Mouse (Mus musculus): ENCODE measurements at regions not wholly inside any gene's neighbourhood (a gene's known extent, or its start where the extent isn't known, plus 50 kb on each side); places are given as distances from the start of the nearest gene placed in this dataset.

DNA sequence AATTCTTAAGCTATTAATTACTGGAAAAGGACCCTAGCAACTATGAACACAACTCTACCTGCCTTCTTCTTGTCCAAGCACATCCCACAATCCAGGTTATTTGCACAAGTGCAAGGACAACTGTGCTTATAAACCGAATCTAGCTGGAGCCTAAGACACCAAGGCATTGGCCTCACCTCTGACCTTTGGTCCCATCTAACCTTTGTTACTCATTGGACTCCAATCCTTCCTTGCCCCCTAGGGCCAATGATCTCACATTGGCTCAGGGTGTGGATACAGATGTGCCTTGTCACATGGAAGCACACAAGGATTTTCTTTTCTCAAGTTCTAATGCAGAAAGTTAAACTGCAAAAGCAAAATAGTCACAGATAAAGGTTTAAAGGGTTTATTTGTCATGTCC lies 444.6 kb upstream of the Ubash3b start:
- WGBS, result 78% methylated on average over 1 of the region's 1 CpGs
- Histone ChIP-seq H3K36me3 (no peaks in the 10 kb centered on the region), H3K9me3 (replicated peaks) (no peaks in the 10 kb centered on the region), H3K9ac (no peak overlapping the region), H3K4me3 (no peak overlapping the region), H3K27ac (ENCODE audit: poor library complexity, severe bottlenecking) (no peak overlapping the region), H3K4me2 (no peak overlapping the region), H3K4me1 (replicated peaks) (peaks cover 12% of the 10 kb centered on the region), H3K27me3 (replicated peaks) (no peaks in the 10 kb centered on the region)
- ATAC-seq (ENCODE audit: insufficient number of reproducible peaks, low FRiP score), result no peak

DNA sequence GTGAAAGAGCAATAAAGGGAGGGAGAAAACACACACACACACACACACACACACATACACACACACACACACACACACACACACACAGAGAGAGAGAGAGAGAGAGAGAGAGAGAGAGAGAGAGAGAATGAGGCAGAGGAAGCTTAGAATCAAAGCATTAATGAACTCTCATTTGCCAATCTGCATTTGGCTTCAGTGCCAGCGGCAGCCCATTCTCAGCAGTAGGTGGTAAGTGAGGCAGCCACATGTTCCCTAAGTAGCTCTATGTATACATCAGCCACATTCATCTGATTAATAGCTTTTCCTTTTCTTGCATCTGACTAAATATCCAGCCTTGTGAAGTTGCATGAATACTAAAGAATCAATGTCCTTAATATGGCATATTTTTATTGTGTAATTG lies 443.4 kb upstream of the Ubash3b start:
- 76% methylated on average over 1 of the region's 1 CpGs for WGBS
- Histone ChIP-seq H3K27me3 (replicated peaks) (no peaks in the 10 kb centered on the region), H3K4me1 (replicated peaks) (peaks cover 14% of the 10 kb centered on the region), H3K4me2 (no peak overlapping the region), H3K9me3 (replicated peaks) (no peaks in the 10 kb centered on the region), H3K36me3 (no peaks in the 10 kb centered on the region), H3K4me3 (no peak overlapping the region), H3K27ac (ENCODE audit: poor library complexity, severe bottlenecking) (no peak overlapping the region), H3K9ac (no peak overlapping the region)
- no peak for ATAC-seq (ENCODE audit: insufficient number of reproducible peaks, low FRiP score)

DNA sequence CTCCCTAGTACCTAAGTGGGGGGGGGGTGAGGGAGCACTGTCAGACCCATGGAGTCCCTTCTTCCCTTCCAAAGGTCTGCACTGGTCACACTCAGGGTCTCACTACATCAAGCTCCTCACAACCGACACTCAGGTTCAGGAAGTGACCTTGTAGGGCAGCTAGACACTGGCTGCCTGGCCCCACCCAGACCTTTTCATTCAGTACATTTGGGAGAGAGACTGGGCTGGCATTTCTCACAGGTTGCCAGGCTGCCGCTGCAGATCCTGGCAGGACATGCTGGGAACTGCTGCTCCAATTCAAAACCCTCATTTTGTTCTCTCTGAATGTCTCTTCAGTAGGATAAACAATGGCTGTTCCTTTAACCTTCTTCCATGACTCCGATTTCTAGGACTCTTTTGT lies 439.3 kb upstream of the Ubash3b start:
- Histone ChIP-seq H3K27ac (ENCODE audit: poor library complexity, severe bottlenecking) (no peak overlapping the region), H3K4me2 (no peak overlapping the region), H3K9me3 (replicated peaks) (no peaks in the 10 kb centered on the region), H3K27me3 (replicated peaks) (no peaks in the 10 kb centered on the region), H3K4me3 (no peak overlapping the region), H3K36me3 (no peaks in the 10 kb centered on the region), H3K4me1 (replicated peaks) (peaks cover 28% of the 10 kb centered on the region), H3K9ac (no peak overlapping the region)
- ATAC-seq (ENCODE audit: insufficient number of reproducible peaks, low FRiP score), result no peak
- 37% methylated on average over 3 of the region's 3 CpGs for WGBS

DNA sequence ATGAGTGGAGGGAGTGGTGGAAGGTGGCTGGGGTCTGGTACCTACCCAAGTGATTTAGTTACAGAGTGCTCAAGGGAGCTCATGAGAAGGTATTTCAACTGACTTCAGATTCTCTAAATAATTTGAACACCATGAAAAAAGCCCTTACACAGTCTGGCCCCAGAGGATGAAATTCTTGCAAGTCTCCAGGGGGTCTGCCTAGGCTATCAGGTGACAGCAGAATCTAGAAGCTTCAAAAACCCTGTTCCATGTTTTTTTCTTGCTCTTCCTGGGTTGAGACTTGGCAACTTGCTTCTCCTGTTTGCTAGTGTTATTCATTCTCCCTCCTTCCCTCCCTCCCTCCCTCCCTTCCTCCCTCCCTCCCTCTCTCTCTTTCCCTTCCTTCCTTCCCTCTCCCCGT lies 438.4 kb upstream of the Ubash3b start:
- Histone ChIP-seq H3K9ac (no peak overlapping the region), H3K9me3 (replicated peaks) (no peaks in the 10 kb centered on the region), H3K27me3 (replicated peaks) (no peaks in the 10 kb centered on the region), H3K27ac (ENCODE audit: poor library complexity, severe bottlenecking) (no peak overlapping the region), H3K4me2 (no peak overlapping the region), H3K4me1 (replicated peaks) (peaks cover 32% of the 10 kb centered on the region), H3K36me3 (no peaks in the 10 kb centered on the region), H3K4me3 (no peak overlapping the region)
- ATAC-seq (ENCODE audit: insufficient number of reproducible peaks, low FRiP score), result no peak
- WGBS, result 31% methylated on average over 1 of the region's 1 CpGs

DNA sequence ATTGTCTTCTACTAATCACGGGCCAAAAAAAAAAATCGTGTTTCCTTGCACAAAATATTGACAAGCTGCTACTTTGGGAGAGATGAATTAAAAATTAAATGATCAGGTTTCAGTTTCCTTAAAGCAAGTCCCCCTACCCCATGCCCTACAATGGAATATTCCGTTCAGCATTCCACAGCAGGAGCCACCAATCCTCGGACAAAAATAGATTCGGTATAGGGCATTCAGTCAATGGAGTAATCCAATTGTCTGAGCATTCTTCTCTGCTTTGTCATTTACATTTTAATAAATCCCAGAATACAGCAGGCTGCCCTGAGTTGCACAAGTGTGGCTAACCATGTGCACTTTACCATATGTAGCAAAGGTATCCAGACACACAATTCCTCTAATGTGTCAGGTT lies 434.3 kb upstream of the Ubash3b start:
- Histone ChIP-seq H3K4me1 (replicated peaks) (peaks cover 30% of the 10 kb centered on the region), H3K9ac (no peak overlapping the region), H3K27me3 (replicated peaks) (no peaks in the 10 kb centered on the region), H3K4me2 (no peak overlapping the region), H3K27ac (ENCODE audit: poor library complexity, severe bottlenecking) (peak overlapping the region; percentile 57; the same call in 1 of the 2 replicates), H3K9me3 (replicated peaks) (no peaks in the 10 kb centered on the region), H3K36me3 (peaks cover 19% of the 10 kb centered on the region), H3K4me3 (no peak overlapping the region)
- no peak; the same call in 1 of the 2 replicates for ATAC-seq (ENCODE audit: insufficient number of reproducible peaks, low FRiP score)
- WGBS, result 45% methylated on average over 5 of the region's 5 CpGs

DNA sequence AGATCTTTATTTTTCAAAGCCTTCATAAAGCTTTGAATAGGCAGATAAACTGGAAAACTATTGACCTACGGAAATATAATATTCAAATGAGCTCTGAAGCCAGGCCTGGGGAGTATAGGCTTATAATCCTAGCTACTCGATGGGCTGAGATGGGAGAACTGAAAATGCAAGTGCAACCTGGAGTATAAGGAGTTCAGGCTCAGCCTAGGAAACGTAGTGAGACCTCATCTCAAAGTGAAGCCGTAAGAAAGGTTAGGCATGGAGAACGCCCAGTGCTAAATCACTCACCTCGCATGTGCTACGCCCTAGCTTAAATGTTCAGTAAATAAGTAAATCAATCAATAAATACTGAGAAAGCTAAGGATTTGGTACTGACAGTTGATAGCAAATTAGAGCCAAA lies 432.5 kb upstream of the Ubash3b start:
- H3K9me3 ChIP-seq (replicated peaks), result no peaks in the 10 kb centered on the region
- H3K4me2 ChIP-seq, result no peak overlapping the region
- no peak for ATAC-seq (ENCODE audit: insufficient number of reproducible peaks, low FRiP score)
- H3K4me1 ChIP-seq (replicated peaks), result peaks cover 25% of the 10 kb centered on the region
- no peaks in the 10 kb centered on the region for H3K27me3 ChIP-seq (replicated peaks)
- WGBS, result 83% methylated on average over 7 of the region's 7 CpGs
- H3K36me3 ChIP-seq, result peaks cover 36% of the 10 kb centered on the region
- H3K9ac ChIP-seq, result no peak overlapping the region
- H3K27ac ChIP-seq (ENCODE audit: poor library complexity, severe bottlenecking), result no peak overlapping the region
- no peak overlapping the region for H3K4me3 ChIP-seq

DNA sequence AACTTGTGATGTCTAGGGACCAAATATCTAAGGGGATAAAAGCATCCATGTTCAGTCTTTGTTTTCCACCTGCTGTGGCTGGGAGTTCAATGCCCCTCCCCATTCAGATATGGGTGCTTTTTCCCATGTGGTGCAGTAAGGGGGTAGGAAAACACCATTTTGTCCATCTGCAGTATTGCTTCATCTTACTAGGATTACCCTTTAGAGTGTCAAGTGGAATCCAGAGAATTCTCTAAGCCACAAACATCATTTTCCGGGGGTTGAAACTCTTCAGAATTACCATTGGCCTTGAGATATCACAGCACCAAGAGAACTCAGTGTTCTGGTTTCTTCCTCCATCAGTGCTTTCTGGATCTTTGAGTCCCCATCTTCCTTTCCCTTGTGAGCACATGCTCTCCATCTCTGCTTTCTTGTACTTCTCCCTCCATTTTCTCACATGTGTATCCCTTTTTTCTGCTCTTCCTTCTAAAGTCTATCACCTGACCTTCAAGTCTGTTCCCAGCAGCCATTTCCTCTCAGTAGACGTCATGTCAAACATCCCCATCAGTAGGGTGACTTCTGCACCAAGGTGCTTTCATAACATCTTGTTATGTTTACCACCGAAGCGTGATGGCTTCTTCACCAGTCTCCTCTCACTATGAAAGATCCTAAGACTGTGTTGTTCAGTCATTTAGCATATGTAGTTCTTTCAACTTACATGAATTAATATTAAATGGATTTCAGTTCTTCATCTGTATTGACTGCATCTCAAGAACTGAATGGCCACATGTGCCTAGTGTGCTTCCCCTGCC lies 431.6 kb upstream of the Ubash3b start:
- H3K27me3 ChIP-seq (replicated peaks), result no peaks in the 10 kb centered on the region
- H3K4me2 ChIP-seq, result no peak overlapping the region
- no peak overlapping the region for H3K4me3 ChIP-seq
- H3K36me3 ChIP-seq, result peaks cover 41% of the 10 kb centered on the region
- no peak for ATAC-seq (ENCODE audit: insufficient number of reproducible peaks, low FRiP score)
- WGBS, result 80% methylated on average over 4 of the region's 4 CpGs
- no peak overlapping the region for H3K27ac ChIP-seq (ENCODE audit: poor library complexity, severe bottlenecking)
- no peaks in the 10 kb centered on the region for H3K9me3 ChIP-seq (replicated peaks)
- H3K9ac ChIP-seq, result no peak overlapping the region
- H3K4me1 ChIP-seq (replicated peaks), result peaks cover 27% of the 10 kb centered on the region

DNA sequence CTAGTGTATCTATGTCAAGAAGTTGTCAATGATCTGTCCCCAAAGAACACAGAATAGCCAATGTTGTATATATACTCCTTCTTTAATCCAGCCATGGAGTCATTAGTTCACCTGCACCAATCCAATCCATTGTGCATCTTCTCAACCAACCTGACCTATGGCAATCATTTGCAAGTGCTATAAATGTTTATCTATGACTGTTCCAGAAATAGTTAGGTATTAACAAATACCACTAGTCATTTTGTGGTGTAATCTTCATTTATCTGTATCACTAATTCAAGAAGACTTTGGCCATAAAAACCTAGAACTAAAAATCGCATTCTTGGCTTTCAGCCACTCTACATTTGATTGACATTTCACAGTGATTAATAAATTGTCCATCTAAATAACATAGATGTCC lies 430.6 kb upstream of the Ubash3b start:
- no peak overlapping the region for H3K9ac ChIP-seq
- no peak overlapping the region for H3K4me3 ChIP-seq
- no peaks in the 10 kb centered on the region for H3K27me3 ChIP-seq (replicated peaks)
- no peaks in the 10 kb centered on the region for H3K9me3 ChIP-seq (replicated peaks)
- 75% methylated on average over 1 of the region's 1 CpGs for WGBS
- H3K4me1 ChIP-seq (replicated peaks), result peaks cover 24% of the 10 kb centered on the region
- peaks cover 46% of the 10 kb centered on the region for H3K36me3 ChIP-seq
- ATAC-seq (ENCODE audit: insufficient number of reproducible peaks, low FRiP score), result no peak
- no peak overlapping the region for H3K27ac ChIP-seq (ENCODE audit: poor library complexity, severe bottlenecking)
- no peak overlapping the region for H3K4me2 ChIP-seq

DNA sequence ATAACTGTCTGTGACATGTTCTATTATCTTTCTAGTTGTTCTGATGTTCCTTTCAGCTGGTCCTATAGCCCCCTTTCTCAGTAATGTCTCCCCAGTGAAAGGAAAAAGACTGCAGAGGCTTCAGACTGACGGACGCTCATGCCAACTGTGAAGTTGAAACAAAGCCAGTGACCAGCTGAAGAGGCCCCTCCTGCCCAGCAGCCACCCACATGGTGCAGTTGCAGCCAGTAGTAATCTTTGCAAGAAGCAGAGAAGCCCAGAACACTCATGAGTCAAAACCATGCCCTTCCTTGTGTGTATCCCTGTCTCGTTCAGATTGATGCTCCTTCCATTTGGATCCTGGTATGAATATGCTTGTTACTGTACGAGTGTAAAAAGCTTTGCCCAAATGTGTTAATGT lies 428.7 kb upstream of the Ubash3b start:
- Histone ChIP-seq H3K36me3 (peaks cover 60% of the 10 kb centered on the region), H3K9ac (no peak overlapping the region), H3K4me3 (no peak overlapping the region), H3K4me2 (no peak overlapping the region), H3K9me3 (replicated peaks) (no peaks in the 10 kb centered on the region), H3K4me1 (replicated peaks) (peaks cover 27% of the 10 kb centered on the region), H3K27me3 (replicated peaks) (no peaks in the 10 kb centered on the region), H3K27ac (ENCODE audit: poor library complexity, severe bottlenecking) (no peak overlapping the region)
- 85% methylated on average over 4 of the region's 4 CpGs for WGBS
- ATAC-seq (ENCODE audit: insufficient number of reproducible peaks, low FRiP score), result no peak

DNA sequence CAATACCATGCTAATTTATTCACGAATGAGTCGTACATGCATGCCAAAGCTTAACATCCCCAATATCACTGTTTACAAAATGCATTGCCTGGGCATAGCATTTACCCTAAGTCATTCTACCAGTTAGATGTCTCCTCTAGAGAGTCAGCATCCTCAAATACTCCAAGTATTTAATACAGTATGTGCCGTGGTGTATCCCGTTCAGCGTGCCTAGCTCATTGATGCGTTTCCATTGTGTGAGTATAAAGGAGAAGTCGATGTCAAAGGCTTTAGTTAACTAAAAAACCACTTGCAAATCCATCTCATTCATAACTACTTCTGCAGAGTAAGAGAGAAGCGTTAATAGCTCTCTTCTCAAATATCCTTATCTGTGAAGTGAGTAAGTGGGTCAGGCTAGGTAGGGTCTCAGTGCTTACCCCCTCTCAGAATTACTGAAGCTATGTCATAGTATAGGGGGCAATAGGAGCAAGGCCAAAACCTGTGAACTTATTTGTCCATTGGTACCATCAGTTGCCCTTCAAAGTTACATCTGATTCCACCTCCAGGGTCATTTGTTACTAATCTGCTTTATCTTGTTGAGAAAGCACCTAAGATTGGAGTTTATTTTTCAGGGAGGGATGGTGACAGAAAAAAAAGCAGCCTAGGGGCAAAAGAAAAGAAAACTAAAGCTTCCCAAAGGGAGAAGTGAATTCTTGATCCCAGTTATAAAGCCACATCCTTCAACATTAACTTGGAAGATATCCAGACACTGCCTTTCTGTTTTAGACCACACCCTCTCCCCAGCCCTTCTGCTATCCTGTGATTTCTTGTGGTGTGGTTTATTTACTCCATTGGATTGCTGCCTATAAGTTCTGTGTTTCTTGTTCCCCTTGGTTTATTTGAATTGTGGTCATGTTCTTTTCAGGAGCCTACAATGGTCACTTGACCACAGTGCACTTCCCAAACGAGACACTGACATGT lies 427.2 kb upstream of the Ubash3b start:
- H3K9ac ChIP-seq, result no peak overlapping the region
- WGBS, result 81% methylated on average over 9 of the region's 9 CpGs
- H3K4me1 ChIP-seq (replicated peaks), result peaks cover 22% of the 10 kb centered on the region; the same call in 1 of the 2 replicates
- H3K36me3 ChIP-seq, result peaks cover 60% of the 10 kb centered on the region
- no peaks in the 10 kb centered on the region for H3K9me3 ChIP-seq (replicated peaks)
- H3K27ac ChIP-seq (ENCODE audit: poor library complexity, severe bottlenecking), result no peak overlapping the region
- H3K4me2 ChIP-seq, result no peak overlapping the region
- H3K27me3 ChIP-seq (replicated peaks), result no peaks in the 10 kb centered on the region
- ATAC-seq (ENCODE audit: insufficient number of reproducible peaks, low FRiP score), result no peak
- no peak overlapping the region for H3K4me3 ChIP-seq

DNA sequence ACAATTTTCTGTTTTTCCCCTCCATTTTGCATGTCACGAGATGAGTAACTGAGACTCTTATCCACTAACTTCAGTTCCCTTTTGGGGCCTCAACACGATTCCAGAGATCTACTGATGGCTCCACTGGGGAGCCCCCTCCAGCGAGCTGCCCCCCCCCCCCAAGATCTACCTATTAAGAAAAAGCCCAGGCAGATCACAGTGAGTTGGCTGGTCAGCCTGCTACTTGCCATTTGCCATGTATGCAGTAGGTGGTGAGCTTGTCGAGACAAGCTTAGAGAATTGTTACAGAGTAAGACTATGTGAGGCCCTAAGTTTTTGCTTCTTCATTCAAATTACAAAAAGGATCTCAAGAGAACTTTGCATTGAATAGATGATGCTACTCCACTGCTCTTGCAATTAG lies 426.3 kb upstream of the Ubash3b start:
- H3K4me3 ChIP-seq, result no peak overlapping the region
- no peaks in the 10 kb centered on the region for H3K27me3 ChIP-seq (replicated peaks)
- ATAC-seq (ENCODE audit: insufficient number of reproducible peaks, low FRiP score), result no peak
- H3K9ac ChIP-seq, result no peak overlapping the region
- WGBS, result 58% methylated on average over 4 of the region's 4 CpGs
- H3K27ac ChIP-seq (ENCODE audit: poor library complexity, severe bottlenecking), result no peak overlapping the region
- H3K4me1 ChIP-seq (replicated peaks), result peaks cover 27% of the 10 kb centered on the region; the same call in 1 of the 2 replicates
- H3K4me2 ChIP-seq, result no peak overlapping the region
- H3K36me3 ChIP-seq, result peaks cover 57% of the 10 kb centered on the region
- H3K9me3 ChIP-seq (replicated peaks), result no peaks in the 10 kb centered on the region
